Mouse (Mus musculus): Measurements from ENCODE around the gene Zfp120.
"Not testable (repeated sequence)": the region's sequence is repeated elsewhere in the genome, so short reads cannot be mapped to it uniquely, and the experiment has no call there.

The Zfp120 gene

GRCm38 (mm10) chr2:150136435-150136897 lies at the start of gene Zfp120:
Gene Zfp120, minus strand, starts transcription at chr2:150136708.
- peak; percentile 82 for DNase-seq (ENCODE audit: extremely low read depth, low read depth, low spot score)

DNA sequence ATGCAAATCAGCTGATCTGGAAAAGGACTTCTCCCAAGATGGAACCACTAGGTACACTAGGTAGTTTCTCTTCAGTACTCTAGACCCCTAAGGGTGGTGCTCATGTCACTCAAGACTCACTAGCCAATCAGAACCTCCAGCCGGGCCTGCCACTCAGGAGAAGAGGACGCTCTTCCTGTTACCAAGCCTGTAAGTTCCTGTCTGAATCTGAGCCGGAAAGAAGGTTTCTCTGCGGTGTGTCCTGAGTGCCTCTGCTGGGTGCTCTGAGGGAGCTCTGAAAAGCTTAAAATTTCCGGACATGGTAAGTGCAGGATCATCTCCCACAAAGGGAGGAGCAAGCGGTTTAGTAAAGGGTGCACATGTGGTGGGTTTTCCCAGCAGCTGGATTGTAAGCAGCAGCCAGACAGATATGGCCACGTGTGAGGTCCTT lies 45.1 kb upstream of the Zfp120 start, which contains the start of gene Gm14139:
Gene Gm14139 (plus strand): TSS at position 186 of the 430 bp plus-strand sequence.
- DNase-seq (ENCODE audit: extremely low read depth, low read depth, low spot score): not testable (repeated sequence)

DNA sequence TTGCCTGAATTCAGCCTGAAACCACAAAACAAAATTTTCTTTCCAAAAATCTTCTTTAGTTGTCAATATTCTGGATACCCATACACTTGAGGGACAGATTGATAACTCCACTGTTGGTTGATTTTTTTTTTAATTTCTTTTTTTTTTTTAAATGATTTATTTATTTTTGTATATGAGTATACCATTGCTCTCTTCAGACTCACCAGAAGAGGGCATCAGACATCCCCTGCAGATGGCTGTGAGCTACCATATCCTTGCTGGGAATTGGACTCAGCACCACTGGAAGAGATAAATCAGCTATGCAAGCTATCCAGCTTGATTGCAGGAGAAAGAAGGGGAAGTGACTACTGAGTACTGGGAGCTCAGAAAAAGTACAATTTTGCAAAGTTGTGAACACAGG lies 44.5 kb upstream of the Zfp120 start:
- not testable (repeated sequence) for DNase-seq (ENCODE audit: extremely low read depth, low read depth, low spot score)

- DNase-seq (ENCODE audit: extremely low read depth, low read depth, low spot score): not testable (repeated sequence)
These were observed 43.1 kb upstream of the Zfp120 start, which contains the start of gene Gm10770 for GRCm38 (mm10) chr2:150179579-150179978. Gene Gm10770, minus strand, starts transcription at chr2:150179679.

- DNase-seq (ENCODE audit: extremely low read depth, low read depth, low spot score): no peak
These were observed 37.3 kb upstream of the Zfp120 start for GRCm38 (mm10) chr2:150173833-150174232.

DNA sequence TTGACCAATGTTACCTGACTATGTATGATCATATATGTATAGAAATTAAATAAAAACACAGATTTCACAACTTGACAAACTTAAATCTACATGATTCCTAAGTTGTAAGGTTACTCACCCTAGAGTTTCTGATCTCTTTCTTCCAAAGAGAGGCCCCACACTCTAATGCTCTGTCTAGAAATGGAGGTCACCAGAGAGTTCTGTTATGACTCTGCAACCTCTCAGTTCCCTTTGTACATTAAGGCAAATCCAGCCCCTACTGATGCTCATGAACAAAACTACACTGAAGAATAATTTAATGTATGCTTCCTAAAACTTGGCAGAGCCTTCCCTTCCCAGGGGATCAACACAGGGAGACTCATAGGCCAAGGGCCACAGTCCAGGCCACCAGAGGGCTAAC lies 30.2 kb upstream of the Zfp120 start:
- DNase-seq (ENCODE audit: extremely low read depth, low read depth, low spot score): no peak

- DNase-seq (ENCODE audit: extremely low read depth, low read depth, low spot score): peak; percentile 94
These were observed 3.7 kb downstream of the Zfp120 start for GRCm38 (mm10) chr2:150132773-150133172.

GRCm38 (mm10) chr2:150132002-150132401 lies 4.5 kb downstream of the Zfp120 start:
- DNase-seq (ENCODE audit: extremely low read depth, low read depth, low spot score): not testable (repeated sequence)

DNA sequence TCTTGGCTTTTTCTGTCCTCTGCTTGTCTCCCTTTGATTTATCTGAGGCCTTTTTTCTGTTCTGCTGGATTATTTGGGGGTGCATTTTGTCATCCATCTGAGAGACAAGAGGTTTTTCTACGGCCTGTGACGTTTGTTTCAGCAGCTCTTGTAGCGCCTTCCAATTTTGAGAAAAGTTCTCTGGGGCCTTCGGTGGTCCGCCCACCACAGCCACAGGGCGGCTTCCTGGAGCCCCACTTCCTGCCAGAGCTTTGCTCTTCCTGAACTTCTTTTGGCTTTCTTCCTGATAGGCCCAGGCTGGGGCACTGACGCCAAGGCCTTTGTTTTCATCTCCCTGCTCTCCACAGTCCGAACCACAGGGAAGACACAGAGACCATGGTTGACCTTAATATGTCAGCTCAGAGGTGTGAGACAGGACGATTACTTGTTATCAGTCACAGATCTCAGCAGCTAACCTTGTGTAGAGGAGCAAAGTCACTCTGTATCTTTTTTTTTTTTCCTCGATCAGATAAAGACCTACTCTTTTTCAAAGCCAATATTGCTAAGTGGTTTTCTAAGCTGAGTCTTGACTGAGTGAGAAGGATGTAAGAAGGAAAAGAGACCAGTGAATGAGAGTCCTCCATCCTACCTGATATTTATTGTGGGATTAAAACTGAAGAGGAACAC lies 25.1 kb downstream of the Zfp120 start:
- no peak for DNase-seq (ENCODE audit: extremely low read depth, low read depth, low spot score)

DNA sequence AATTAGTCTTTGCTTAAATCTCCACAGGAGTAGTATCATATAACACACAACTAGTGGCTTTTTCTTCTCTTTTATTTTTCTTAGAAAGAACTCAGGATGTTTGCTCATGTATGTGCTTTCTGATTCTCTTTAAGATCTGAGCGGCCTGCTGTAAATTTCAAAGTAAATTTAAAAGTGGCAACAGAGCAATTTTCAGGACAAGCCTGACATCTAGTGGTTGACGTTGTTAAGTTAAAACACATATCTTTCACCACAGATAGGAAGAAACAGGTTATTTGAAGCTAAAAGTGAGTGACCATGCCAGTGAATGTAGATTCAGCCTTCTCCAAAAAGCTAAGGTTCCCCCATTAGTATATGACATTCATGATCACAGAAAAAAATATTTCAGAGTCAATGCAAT lies 36.9 kb downstream of the Zfp120 start:
- not testable (repeated sequence) for DNase-seq (ENCODE audit: extremely low read depth, low read depth, low spot score)

Data from fat pad, adult 2 months (tissue).